In genomic region chr7:58658790-58659405, GRCm38 (mm10) we compare ENCODE assay signal across 8 mouse cellular contexts. TPM values are rescaled to one million over a fixed set of nuclear protein-coding genes. Genes with fewer than 3 reads are reported as not detected.
DNase-seq lines count a peak whose midpoint lies in the region; ATAC-seq and TF ChIP-seq lines count a peak whose summit lies in the region.

No protein-coding gene starts in this region.

- intact Hi-C loops in left cerebral cortex, postnatal 10 days (cut with DNase I), result no loop called here

- no peaks in the 10 kb centered on the region for H3K79me2 ChIP-seq in liver, adult 2 months (ENCODE audit: control insufficient read depth, insufficient read depth, low read length)

- WGBS in liver, adult 2 months, result 27% methylated on average over 14 of the region's 14 CpGs
- 27% methylated on average over 14 of the region's 14 CpGs for WGBS in limb, embryonic 10.5 days
- WGBS in neural tube, embryonic 14.5 days, result 31% methylated on average over 14 of the region's 14 CpGs

- TF ChIP-seq POLR2A in liver, adult 2 months (IDR thresholded peaks at IDR 0.05; ENCODE audit: extremely low read depth, insufficient read depth, low read length), result no peak
- TF ChIP-seq POLR2A in embryonic fibroblast, embryonic 13.5 days (IDR thresholded peaks at IDR 0.05; ENCODE audit: low read depth, low read length), result no peak

- H3K27ac ChIP-seq in liver, adult 2 months (replicated peaks; ENCODE audit: insufficient read depth, low read depth, low read length), result no peak overlapping the region
- peak overlapping the region; percentile 71 for H3K27ac ChIP-seq in embryonic fibroblast, embryonic 13.5 days (ENCODE audit: insufficient read depth, low read length)
- H3K27ac ChIP-seq in limb, embryonic 10.5 days, result peak overlapping the region; percentile 88
- H3K27ac ChIP-seq in neural tube, embryonic 14.5 days (ENCODE audit: low read depth, low read length), result no peak overlapping the region

- H3K4me1 ChIP-seq in liver, adult 2 months (ENCODE audit: control insufficient read depth, insufficient read depth, low read length), result peaks cover 2% of the 10 kb centered on the region; the same call in 1 of the 2 replicates
- peaks cover 2% of the 10 kb centered on the region; the same call in 1 of the 2 replicates for H3K4me1 ChIP-seq in embryonic fibroblast, embryonic 13.5 days (ENCODE audit: control insufficient read depth, insufficient read depth, low read length)
- H3K4me1 ChIP-seq in limb, embryonic 10.5 days, result peaks cover 5% of the 10 kb centered on the region
- H3K4me1 ChIP-seq in neural tube, embryonic 14.5 days (ENCODE audit: control insufficient read depth, insufficient read depth, low read length), result no peaks in the 10 kb centered on the region

- no peak for TF ChIP-seq CTCF in liver, adult 2 months (IDR thresholded peaks at IDR 0.05; ENCODE audit: low read depth, low read length)
- TF ChIP-seq CTCF in embryonic fibroblast, embryonic 13.5 days (IDR thresholded peaks at IDR 0.05; ENCODE audit: borderline replicate concordance, insufficient read depth, low read length), result no peak

- ATAC-seq in neural tube, embryonic 14.5 days (ENCODE audit: low read depth), result 0 out of 2 replicates have a peak, but pooled peaks have one; percentile 38
- no peak for ATAC-seq in monocyte, adult 5-6 weeks (replicated peaks; ENCODE audit: insufficient number of reproducible peaks, low FRiP score, low TSS enrichment, poor library complexity, severe bottlenecking)

- H3K4me2 ChIP-seq in neural tube, embryonic 14.5 days (ENCODE audit: low read depth, low read length), result peak overlapping the region; percentile 84

- H3K36me3 ChIP-seq in liver, adult 2 months (ENCODE audit: control insufficient read depth, insufficient read depth, low read length), result no peaks in the 10 kb centered on the region
- no peaks in the 10 kb centered on the region for H3K36me3 ChIP-seq in limb, embryonic 10.5 days
- no peaks in the 10 kb centered on the region for H3K36me3 ChIP-seq in neural tube, embryonic 14.5 days (ENCODE audit: control insufficient read depth, insufficient read depth, low read length)

- H3K9me3 ChIP-seq in limb, embryonic 10.5 days (replicated peaks), result no peaks in the 10 kb centered on the region
- H3K9me3 ChIP-seq in neural tube, embryonic 14.5 days (ENCODE audit: control insufficient read depth, low read length), result no peaks in the 10 kb centered on the region

- H3K27me3 ChIP-seq in liver, adult 2 months (ENCODE audit: control insufficient read depth, insufficient read depth, low read length), result 0 out of 2 replicates have a peak, but pooled peaks cover 2% of the 10 kb centered on the region
- peaks cover 19% of the 10 kb centered on the region for H3K27me3 ChIP-seq in limb, embryonic 10.5 days (ENCODE audit: low read depth, poor library complexity, severe bottlenecking)
- H3K27me3 ChIP-seq in neural tube, embryonic 14.5 days (ENCODE audit: control insufficient read depth, insufficient read depth, low read length), result no peaks in the 10 kb centered on the region; the same call in 1 of the 2 replicates

- DNase-seq in liver, adult 2 months (ENCODE audit: extremely low read depth, low read depth, low spot score), result no peak
- no peak for DNase-seq in liver
- no peak for DNase-seq in limb, embryonic 10.5 days (ENCODE audit: low spot score)
- no peak for DNase-seq in spleen, postnatal 14 days (ENCODE audit: low spot score in 2 of 2)
- DNase-seq in left cerebral cortex, postnatal 10 days (ENCODE audit: extremely low spot score in 1 of 2, low spot score in 2 of 2), result no peak

- peak overlapping the region; percentile 68 for H3K4me3 ChIP-seq in liver, adult 2 months (ENCODE audit: insufficient read depth, low read depth, low read length)
- peak overlapping the region; percentile 60 for H3K4me3 ChIP-seq in embryonic fibroblast, embryonic 13.5 days (ENCODE audit: insufficient read depth, low read length)
- H3K4me3 ChIP-seq in limb, embryonic 10.5 days, result peak overlapping the region; percentile 75
- H3K4me3 ChIP-seq in neural tube, embryonic 14.5 days (ENCODE audit: low read depth, low read length), result peak overlapping the region; percentile 68

- peak overlapping the region; percentile 51; the same call in 1 of the 2 replicates for H3K9ac ChIP-seq in liver, adult 2 months (ENCODE audit: low read depth, low read length)
- peak overlapping the region; percentile 65 for H3K9ac ChIP-seq in neural tube, embryonic 14.5 days (replicated peaks; ENCODE audit: low read depth, low read length)

RNA-seq across cellular contexts. Expression of gene Atp10a, which starts 2.9 kb away (rescaled TPM):
- 0.40 and 0.46 TPM in 2 replicates for total RNA-seq in liver, adult 2 months (2014; rRNA removed)
- polyA plus RNA-seq in liver, adult 2 months (2012; rRNA removed), result 0.30 and 0.35 TPM in 2 replicates
- 16.5 and 17.2 TPM in 2 replicates for polyA plus RNA-seq in embryonic fibroblast, embryonic 13.5 days (2011; ENCODE audit: insufficient read length, low read depth, missing spikeins)
- 1.5 and 1.7 TPM in 2 replicates for polyA plus RNA-seq in limb, embryonic 10.5 days (2016; fragmentation: Nextera tagmentation; extraction: Ambion mirVana)
- 0.95 and 1.6 TPM in 2 replicates for polyA plus RNA-seq in neural tube, embryonic 14.5 days (2014; fragmentation: Nextera tagmentation; extraction: Ambion mirVana)
- total RNA-seq in monocyte, adult 5-6 weeks (2017), result 5.0 to 11.1 TPM (median 5.7 TPM) in 3 replicates
- 1 to 10 TPM; 3.4 to 5.5 TPM for total RNA-seq in left cerebral cortex, postnatal 10 days (2021)

Comparison
In these comparisons a context has a peak if more than half of its experiments do, and no peak if none do; other contexts are left out.
1. H3K27ac ChIP-seq: peak in embryonic fibroblast, embryonic 13.5 days (single experiment) and limb, embryonic 10.5 days (single experiment); none in liver, adult 2 months (single experiment) and neural tube, embryonic 14.5 days (single experiment).
2. Peak in every context shown above with its lines, with median percentiles within 50 percentile points of each other: H3K4me3 ChIP-seq.